Mouse (Mus musculus) megakaryocyte, embryonic 14.5 days (primary cell): ENCODE measurements around the gene Rpl13. TPM values are rescaled to one million over a fixed set of nuclear protein-coding genes. Genes with fewer than 3 reads are reported as not detected.

Experiments
- H3K27me3 ChIP-seq: replicated peaks from 2 replicates; pipeline ENCODE3; 2012; ENCODE audit warnings: inconsistent platforms
- H3K36me3 ChIP-seq: replicated peaks from 2 replicates; pipeline ENCODE3; 2012; ENCODE audit warnings: low read length, inconsistent platforms, mixed read lengths
- H3K4me1 ChIP-seq: 2 replicates; pipeline ENCODE4 v1.6.1; 2012; ENCODE audit warnings: inconsistent platforms
- H3K4me3 ChIP-seq: replicated peaks from 2 replicates; pipeline ENCODE3; 2012; ENCODE audit warnings: moderate library complexity, mild to moderate bottlenecking, inconsistent platforms
- H3K9me3 ChIP-seq: 2 replicates; pipeline ENCODE4 v1.6.1; 2012; ENCODE audit warnings: inconsistent platforms
- FLI1 ChIP-seq: IDR thresholded peaks from 2 replicates; pipeline ENCODE4 v1.6.1; 2012; ENCODE audit warnings: low read length, inconsistent platforms, mixed read lengths
- GATA1 ChIP-seq: IDR thresholded peaks from 3 replicates; pipeline ENCODE4 v1.6.1; 2012; ENCODE audit warnings: mixed read lengths, low read length, inconsistent platforms, borderline replicate concordance
- polyA plus RNA-seq: library from polyadenylated mRNA; stranded (reverse); fragments of >175 nt; gene quantifications from 2 replicates; pipeline ENCODE4 v1.2.3, GENCODE M21; 2012; ENCODE audit warnings: low replicate concordance; ENCODE audit not compliant: insufficient read depth

Rpl13 gene
- polyA plus RNA-seq, 1 experiment, result 4,089 TPM

DNA sequence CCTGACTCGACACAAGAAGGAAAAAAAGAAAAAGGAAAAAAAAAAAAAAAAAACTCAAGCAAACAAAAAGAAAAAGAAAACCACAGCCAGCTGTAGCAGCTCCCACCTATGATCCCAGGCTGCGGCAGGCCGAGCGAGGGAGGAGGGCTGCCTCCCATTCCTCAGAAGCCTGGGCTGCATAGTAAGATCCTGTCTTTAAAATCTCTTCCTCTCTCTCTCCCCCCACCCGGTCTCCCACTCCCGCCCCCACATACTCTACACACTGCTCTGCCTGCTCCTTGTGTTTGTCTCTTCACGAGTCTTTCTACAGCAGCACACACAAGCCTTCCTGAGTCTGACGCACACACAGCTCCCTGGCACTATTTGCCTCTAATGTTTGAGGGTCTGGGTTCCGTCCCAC, 19.9 kb downstream of the Rpl13 start:
- peaks cover 86% of the 10 kb centered on the region for H3K27me3 ChIP-seq
- H3K9me3 ChIP-seq, result no peaks in the 10 kb centered on the region
- TF ChIP-seq FLI1 (no peak), GATA1 (no peak)
- no peaks in the 10 kb centered on the region for H3K36me3 ChIP-seq
- peaks cover 33% of the 10 kb centered on the region for H3K4me1 ChIP-seq
- H3K4me3 ChIP-seq, result no peak overlapping the region

DNA sequence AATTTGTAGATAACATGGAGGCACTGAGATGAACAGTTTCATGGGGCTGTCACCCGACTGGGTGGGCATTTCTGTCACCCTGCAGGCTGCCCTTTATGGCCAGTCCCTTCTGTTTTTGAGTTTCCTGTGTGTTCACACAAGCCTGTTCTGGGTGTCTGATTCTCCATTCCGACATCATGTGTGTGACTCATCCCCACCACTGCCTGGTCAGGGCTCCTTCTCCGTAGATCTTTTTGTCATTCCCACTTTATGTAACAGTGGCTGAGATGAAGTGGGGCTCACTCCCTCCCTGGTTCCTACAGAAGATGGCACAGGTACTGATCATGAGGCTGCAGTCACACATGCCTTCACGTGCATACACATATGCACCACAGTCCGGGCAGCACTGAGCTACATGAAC, 20.5 kb downstream of the Rpl13 start:
- H3K27me3 ChIP-seq, result peaks cover 86% of the 10 kb centered on the region
- no peaks in the 10 kb centered on the region for H3K36me3 ChIP-seq

GRCm38 (mm10) chr8:123126193-123126816, 24.2 kb downstream of the Rpl13 start:
- TF ChIP-seq FLI1, result no peak
- no peak for TF ChIP-seq GATA1

More for the DNA sequence above, 20.5 kb downstream of the Rpl13 start:
- TF ChIP-seq FLI1 (no peak), GATA1 (no peak)
- H3K4me1 ChIP-seq, result peaks cover 27% of the 10 kb centered on the region
- H3K4me3 ChIP-seq, result peak overlapping the region; percentile 29
- no peaks in the 10 kb centered on the region for H3K9me3 ChIP-seq

GRCm38 (mm10) chr8:123131041-123131440, 28.9 kb downstream of the Rpl13 start:
- TF ChIP-seq FLI1, result no peak
- TF ChIP-seq GATA1, result no peak
- Histone ChIP-seq H3K4me3 (no peak overlapping the region), H3K9me3 (peaks cover 11% of the 10 kb centered on the region), H3K27me3 (peaks cover 88% of the 10 kb centered on the region), H3K4me1 (peaks cover 15% of the 10 kb centered on the region), H3K36me3 (no peaks in the 10 kb centered on the region)

More at GRCm38 (mm10) chr8:123126193-123126816, 24.2 kb downstream of the Rpl13 start:
- no peaks in the 10 kb centered on the region for H3K36me3 ChIP-seq
- peak overlapping the region; percentile 64 for H3K4me3 ChIP-seq
- H3K4me1 ChIP-seq, result peaks cover 16% of the 10 kb centered on the region
- H3K9me3 ChIP-seq, result no peaks in the 10 kb centered on the region
- peaks cover 91% of the 10 kb centered on the region for H3K27me3 ChIP-seq

- H3K36me3 ChIP-seq, result no peaks in the 10 kb centered on the region
- peaks cover 85% of the 10 kb centered on the region for H3K27me3 ChIP-seq
- TF ChIP-seq FLI1, result no peak
- no peak for TF ChIP-seq GATA1
- peaks cover 16% of the 10 kb centered on the region for H3K4me1 ChIP-seq
- H3K4me3 ChIP-seq, result no peak overlapping the region
- H3K9me3 ChIP-seq, result peaks cover 11% of the 10 kb centered on the region
These were observed 30.8 kb downstream of the Rpl13 start for GRCm38 (mm10) chr8:123132953-123133352.

GRCm38 (mm10) chr8:123134149-123134713, 32.1 kb downstream of the Rpl13 start:
- H3K4me3 ChIP-seq, result no peak overlapping the region

GRCm38 (mm10) chr8:123135406-123135805, 33.3 kb downstream of the Rpl13 start:
- Histone ChIP-seq H3K36me3 (no peaks in the 10 kb centered on the region), H3K27me3 (peaks cover 78% of the 10 kb centered on the region), H3K4me3 (no peak overlapping the region), H3K9me3 (peaks cover 11% of the 10 kb centered on the region), H3K4me1 (peaks cover 16% of the 10 kb centered on the region)
- no peak for TF ChIP-seq FLI1
- no peak for TF ChIP-seq GATA1

More at GRCm38 (mm10) chr8:123134149-123134713, 32.1 kb downstream of the Rpl13 start:
- peaks cover 81% of the 10 kb centered on the region for H3K27me3 ChIP-seq
- H3K9me3 ChIP-seq, result peaks cover 11% of the 10 kb centered on the region
- H3K4me1 ChIP-seq, result peaks cover 16% of the 10 kb centered on the region
- no peaks in the 10 kb centered on the region for H3K36me3 ChIP-seq
- TF ChIP-seq GATA1, result no peak
- TF ChIP-seq FLI1, result no peak

DNA sequence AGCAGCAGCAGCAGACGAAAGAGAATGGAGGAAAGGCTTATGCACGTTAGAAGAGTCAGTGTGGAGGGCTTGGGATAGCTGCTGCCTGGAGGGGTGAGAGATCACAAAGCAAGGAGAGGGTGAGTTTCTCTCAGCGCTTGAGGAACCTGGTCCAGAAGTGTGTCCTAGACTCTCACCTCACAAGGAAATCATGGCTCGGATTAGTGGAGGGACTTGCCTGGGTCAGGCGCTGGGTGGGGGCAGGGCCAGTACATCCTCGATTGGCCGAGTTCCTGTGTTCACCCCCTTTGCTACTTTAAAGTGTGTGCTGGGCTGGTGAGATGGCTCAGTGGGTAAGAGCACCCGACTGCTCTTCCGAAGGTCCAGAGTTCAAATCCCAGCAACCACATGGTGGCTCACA, 33.7 kb downstream of the Rpl13 start:
- TF ChIP-seq GATA1 (no peak), FLI1 (no peak)
- Histone ChIP-seq H3K27me3 (peaks cover 78% of the 10 kb centered on the region), H3K4me1 (peaks cover 15% of the 10 kb centered on the region), H3K36me3 (no peaks in the 10 kb centered on the region), H3K9me3 (peaks cover 11% of the 10 kb centered on the region), H3K4me3 (no peak overlapping the region)

GRCm38 (mm10) chr8:123136287-123136686, 34.1 kb downstream of the Rpl13 start:
- no peak overlapping the region for H3K4me3 ChIP-seq
- peaks cover 77% of the 10 kb centered on the region for H3K27me3 ChIP-seq
- no peak for TF ChIP-seq FLI1
- TF ChIP-seq GATA1, result no peak
- no peaks in the 10 kb centered on the region for H3K36me3 ChIP-seq
- peaks cover 11% of the 10 kb centered on the region for H3K9me3 ChIP-seq
- peaks cover 10% of the 10 kb centered on the region for H3K4me1 ChIP-seq

GRCm38 (mm10) chr8:123137645-123138077, 35.5 kb downstream of the Rpl13 start:
- H3K27me3 ChIP-seq, result peaks cover 76% of the 10 kb centered on the region
- no peaks in the 10 kb centered on the region for H3K36me3 ChIP-seq
- no peak overlapping the region for H3K4me3 ChIP-seq
- TF ChIP-seq GATA1 (no peak), FLI1 (no peak)
- peaks cover 11% of the 10 kb centered on the region for H3K9me3 ChIP-seq
- peaks cover 6% of the 10 kb centered on the region; the same call in 1 of the 2 replicates for H3K4me1 ChIP-seq

DNA sequence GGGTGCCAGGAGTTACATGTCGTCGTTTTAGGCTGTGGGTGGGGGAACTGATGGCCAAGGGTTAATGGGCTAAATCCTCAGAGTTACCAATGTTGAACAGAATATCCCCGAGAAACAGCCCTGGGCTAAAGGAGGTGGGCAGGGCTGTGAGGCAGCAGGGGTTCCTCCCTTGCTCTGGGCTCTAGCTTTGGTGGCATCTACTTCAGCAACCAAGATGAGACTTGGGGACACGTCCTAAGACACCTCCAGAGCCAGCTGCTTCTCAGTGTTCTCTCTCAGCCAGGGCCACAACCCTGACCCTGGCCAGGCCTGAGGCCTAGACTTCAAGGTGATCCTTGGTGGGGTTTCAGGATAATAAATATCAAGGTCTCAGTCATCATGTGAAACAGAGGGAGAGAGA, 36.6 kb downstream of the Rpl13 start:
- Histone ChIP-seq H3K4me1 (peaks cover 6% of the 10 kb centered on the region; the same call in 1 of the 2 replicates), H3K27me3 (peaks cover 80% of the 10 kb centered on the region), H3K9me3 (peaks cover 13% of the 10 kb centered on the region), H3K36me3 (no peaks in the 10 kb centered on the region), H3K4me3 (no peak overlapping the region)
- no peak for TF ChIP-seq GATA1
- TF ChIP-seq FLI1, result no peak
